Mouse (Mus musculus) stomach, adult 2 months (tissue): Measurements from ENCODE around the gene Olfr1124. TPM values are rescaled to one million over a fixed set of nuclear protein-coding genes. Genes with fewer than 3 reads are reported as not detected.

Source experiments
- polyA plus RNA-seq: library from polyadenylated mRNA; depleted of rRNA; stranded (reverse); fragments of >200 nt; gene quantifications from 2 replicates; pipeline ENCODE4 v1.2.3, GENCODE M21; 2012; rRNA removed

Gene Olfr1124
- polyA plus RNA-seq: not detected in 2 replicates

DNA sequence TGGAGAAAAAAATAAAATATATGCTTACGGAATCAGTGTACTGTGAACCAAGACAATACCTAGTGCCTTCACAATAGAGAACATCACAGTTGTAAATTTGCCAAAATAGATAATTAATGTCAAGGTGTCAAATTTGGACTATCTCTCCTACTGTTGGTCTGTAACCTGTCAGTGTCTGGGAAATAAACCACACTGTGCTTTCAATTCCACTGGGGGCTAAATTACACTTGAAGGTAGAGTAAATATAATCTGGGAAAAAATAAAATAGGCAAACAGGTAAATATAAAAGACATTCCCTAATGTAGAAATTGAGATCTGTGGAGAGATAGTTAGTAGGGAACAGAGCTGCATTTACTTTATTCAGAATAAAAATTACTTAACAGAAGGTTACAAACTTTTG, at the start of gene Olfr1124:
Olfr1124 (plus strand) TSS at position 301 of the 400 bp plus-strand sequence.

GRCm38 (mm10) chr2:87385549-87385948, 44.5 kb upstream of the Olfr1124 start, which contains the start of gene Olfr1122:
Gene Olfr1122 (plus strand): TSS chr2:87385849.

DNA sequence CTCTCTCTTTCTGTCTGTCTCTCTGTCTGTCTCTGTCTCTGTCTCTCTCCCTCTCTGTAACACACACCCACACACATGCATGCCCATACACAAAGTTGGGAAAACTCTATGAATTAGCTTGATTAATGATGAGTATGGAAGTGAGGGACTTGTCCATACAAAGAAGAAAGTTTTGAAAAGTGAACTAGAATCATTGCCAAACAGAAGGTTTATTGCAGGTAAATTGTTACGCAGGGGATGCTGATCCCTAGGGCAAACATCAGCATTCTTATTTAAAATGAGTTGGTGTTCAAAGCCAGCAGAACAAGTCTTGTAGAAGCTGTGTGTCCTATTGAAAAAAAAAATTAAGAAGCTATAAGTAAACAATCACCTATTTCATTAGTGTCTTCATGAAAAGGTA, 13.7 kb upstream of the Olfr1124 start, which contains the start of gene Olfr1123:
Olfr1123 (plus strand) TSS at position 301 of the 400 bp plus-strand sequence.

DNA sequence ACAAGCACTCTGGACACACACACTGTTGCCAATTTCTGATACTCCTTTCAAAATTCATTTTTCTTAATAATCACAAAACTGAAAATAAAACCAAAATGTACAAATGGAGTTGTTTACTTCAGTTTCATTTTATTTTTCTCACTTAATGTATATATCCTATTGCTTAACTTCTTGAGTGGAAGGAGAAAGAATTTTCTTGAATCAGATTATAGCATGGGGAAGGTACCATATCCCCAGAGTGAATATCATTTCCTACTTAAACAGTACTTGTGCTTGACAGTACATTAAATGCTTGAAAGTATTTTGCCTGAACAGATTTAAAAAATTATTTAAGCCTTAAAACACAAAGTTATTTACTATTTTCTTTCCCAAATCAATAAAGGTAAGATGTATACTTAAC, 23.6 kb downstream of the Olfr1124 start, which contains the start of gene Olfr1126:
Olfr1126 (plus strand) TSS at position 301 of the 400 bp plus-strand sequence.

Other genes starting within 250 kb of the Olfr1124 start
- not detected in 2 replicates for gene Olfr1112, start 242.5 kb upstream of the Olfr1124 start, polyA plus RNA-seq
- not detected in 2 replicates for gene Olfr1113, start 221.3 kb upstream of the Olfr1124 start, polyA plus RNA-seq
- not detected in 2 replicates for gene Olfr1115, start 182.3 kb upstream of the Olfr1124 start, polyA plus RNA-seq
- not detected in 2 replicates for gene Olfr1116, start 162.7 kb upstream of the Olfr1124 start, polyA plus RNA-seq
- not detected in 2 replicates for gene Olfr1118, start 122.7 kb upstream of the Olfr1124 start, polyA plus RNA-seq
- not detected in 2 replicates for gene Olfr1120, start 75.5 kb upstream of the Olfr1124 start, polyA plus RNA-seq
- gene Olfr1121, start 60.4 kb upstream of the Olfr1124 start, polyA plus RNA-seq: not detected in 2 replicates
- not detected in 2 replicates for gene Olfr1122, start 44.4 kb upstream of the Olfr1124 start, polyA plus RNA-seq
- not detected in 2 replicates for gene Olfr1123, start 13.6 kb upstream of the Olfr1124 start, polyA plus RNA-seq
- not detected in 2 replicates for gene Olfr1126, start 23.7 kb downstream of the Olfr1124 start, polyA plus RNA-seq
- gene Pramel7, start 66.8 kb downstream of the Olfr1124 start, polyA plus RNA-seq: not detected in 2 replicates
- not detected in 2 replicates for gene Pramel6, start 76.3 kb downstream of the Olfr1124 start, polyA plus RNA-seq
- not detected in 2 replicates for gene Olfr153, start 101.5 kb downstream of the Olfr1124 start, polyA plus RNA-seq
- gene Olfr1128, start 115.3 kb downstream of the Olfr1124 start, polyA plus RNA-seq: not detected in 2 replicates
- gene Olfr1129, start 143.6 kb downstream of the Olfr1124 start, polyA plus RNA-seq: not detected in 2 replicates
- not detected in 2 replicates for gene Olfr1130, start 175.9 kb downstream of the Olfr1124 start, polyA plus RNA-seq
- gene Olfr1131, start 196.8 kb downstream of the Olfr1124 start, polyA plus RNA-seq: not detected in 2 replicates
- gene Olfr1132, start 207.3 kb downstream of the Olfr1124 start, polyA plus RNA-seq: not detected in 2 replicates
- gene Olfr1133, start 217.1 kb downstream of the Olfr1124 start, polyA plus RNA-seq: not detected in 2 replicates
- gene Olfr1134, start 228.2 kb downstream of the Olfr1124 start, polyA plus RNA-seq: not detected in 2 replicates
- gene Olfr1135, start 243.4 kb downstream of the Olfr1124 start, polyA plus RNA-seq: not detected in 2 replicates